Comparison of ENCODE assay signal across 13 mouse cellular contexts in the genomic region with DNA sequence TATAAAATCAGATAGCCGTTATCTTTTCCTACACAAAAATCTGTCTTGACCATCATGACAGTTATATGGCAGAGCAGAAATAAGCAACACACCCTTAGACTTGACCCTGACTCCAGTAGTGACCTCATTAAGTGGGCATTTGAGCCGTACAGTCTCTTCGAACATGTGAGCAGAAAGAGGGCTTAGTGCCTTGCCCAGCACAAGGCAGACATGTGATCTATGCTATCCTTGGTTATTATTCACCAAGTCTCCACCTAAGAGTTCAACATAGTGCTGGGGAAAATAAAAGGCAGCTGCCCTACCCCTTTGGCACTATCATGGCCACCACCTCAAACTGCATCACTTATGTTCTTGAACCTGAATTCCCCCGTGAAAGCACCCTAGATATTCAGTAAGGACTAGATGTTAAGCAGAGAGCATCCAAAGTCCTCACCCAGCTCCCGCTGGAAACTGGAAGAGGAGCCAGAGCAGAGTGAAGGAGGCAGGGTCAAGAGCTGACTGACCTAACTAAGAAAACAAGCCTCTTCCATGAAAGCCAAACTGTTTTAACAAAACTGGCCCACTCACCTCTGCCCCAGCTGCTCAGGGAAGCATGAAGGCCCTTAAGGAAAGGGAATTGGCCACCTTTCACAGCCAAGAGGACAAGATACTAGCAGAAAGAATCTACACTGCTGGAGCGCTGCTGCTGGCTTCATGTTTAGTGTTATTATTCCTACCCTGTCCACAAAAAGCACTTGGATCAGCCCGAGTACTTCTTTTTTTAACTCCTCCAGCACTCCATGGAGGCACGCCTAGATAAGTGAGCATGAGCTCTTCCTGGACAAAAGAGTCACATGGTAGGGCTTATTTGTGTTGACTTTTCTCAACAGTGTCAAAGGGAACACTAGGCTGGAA. TPM values are rescaled to one million over a fixed set of nuclear protein-coding genes. Genes with fewer than 3 reads are reported as not detected.
DNase-seq lines count a peak whose midpoint lies in the region; ATAC-seq and TF ChIP-seq lines count a peak whose summit lies in the region.
"Had no signal": no experiment of that assay in that cellular context is flagged by ENCODE, and none has a peak within 500 bp of the region (broad histone marks: within the 10 kb centered on the region; RNA-seq: fewer than 3 reads in every experiment).

No protein-coding gene starts in this region.

- no peak for TF ChIP-seq POLR2A in kidney, adult 2 months (IDR thresholded peaks at IDR 0.05; ENCODE audit: low read depth, low read length)

- H3K36me3 ChIP-seq in intestine, embryonic 15.5 days, result no peaks in the 10 kb centered on the region
- H3K36me3 ChIP-seq in intestine, embryonic 16.5 days (ENCODE audit: control insufficient read depth, insufficient read depth, low read length), result no peaks in the 10 kb centered on the region
- H3K36me3 ChIP-seq in heart, embryonic 10.5 days, result 0 out of 2 replicates have a peak, but pooled peaks cover under 1% of the 10 kb centered on the region
- no peaks in the 10 kb centered on the region for H3K36me3 ChIP-seq in kidney, adult 2 months (ENCODE audit: control insufficient read depth, insufficient read depth, low read length)
- H3K36me3 ChIP-seq in stomach, embryonic 16.5 days (ENCODE audit: control insufficient read depth, insufficient read depth, low read length), result no peaks in the 10 kb centered on the region
- H3K36me3 ChIP-seq: hindbrain, embryonic 15.5 days; midbrain, embryonic 13.5 days; stomach, embryonic 15.5 days had no signal

- ATAC-seq in intestine, embryonic 15.5 days, result 0 out of 2 replicates have a peak, but pooled peaks have one; percentile 15
- no peak for ATAC-seq in intestine, embryonic 16.5 days
- ATAC-seq in stomach, embryonic 16.5 days (ENCODE audit: insufficient read depth, low FRiP score), result peak; percentile 24; the same call in 1 of the 2 replicates
- ATAC-seq: forebrain, embryonic 14.5 days; liver, postnatal 0 days; midbrain, embryonic 13.5 days had no signal

- no peak overlapping the region for H3K4me3 ChIP-seq in intestine, embryonic 15.5 days (replicated peaks)
- H3K4me3 ChIP-seq in intestine, embryonic 16.5 days (ENCODE audit: low read length), result no peak overlapping the region
- H3K4me3 ChIP-seq in heart, embryonic 10.5 days, result no peak overlapping the region
- H3K4me3 ChIP-seq in kidney, adult 2 months (ENCODE audit: insufficient read depth, low read depth, low read length), result no peak overlapping the region
- no peak overlapping the region for H3K4me3 ChIP-seq in stomach, embryonic 16.5 days (replicated peaks; ENCODE audit: low read length)
- H3K4me3 ChIP-seq: hindbrain, embryonic 15.5 days; midbrain, embryonic 13.5 days; stomach, embryonic 15.5 days had no signal

- TF ChIP-seq CTCF in kidney, adult 2 months (conservative IDR thresholded peaks at IDR 0.05; ENCODE audit: insufficient read depth, insufficient read length, low read depth, low read length), result no peak

- no peaks in the 10 kb centered on the region for H3K9me3 ChIP-seq in intestine, embryonic 15.5 days
- H3K9me3 ChIP-seq in intestine, embryonic 16.5 days (ENCODE audit: control insufficient read depth, low read length), result no peaks in the 10 kb centered on the region
- H3K9me3 ChIP-seq in heart, embryonic 10.5 days, result no peaks in the 10 kb centered on the region
- H3K9me3 ChIP-seq in stomach, embryonic 16.5 days (replicated peaks; ENCODE audit: control insufficient read depth, low read length), result no peaks in the 10 kb centered on the region
- H3K9me3 ChIP-seq: hindbrain, embryonic 15.5 days; midbrain, embryonic 13.5 days; stomach, embryonic 15.5 days had no signal

- no peak for DNase-seq in heart, embryonic 10.5 days (ENCODE audit: low spot score)
- DNase-seq in kidney, adult 2 months, result peak; percentile 88
- DNase-seq in urinary bladder, postnatal 14 days (ENCODE audit: low spot score), result no peak
- no peak for DNase-seq in left cerebral cortex, adult 8-10 months (ENCODE audit: low spot score in 2 of 2)
- no peak for DNase-seq in right cerebral cortex, postnatal 36 days (ENCODE audit: low spot score in 2 of 2)
- DNase-seq: liver, postnatal 0 days had no signal

- no peaks in the 10 kb centered on the region for H3K27me3 ChIP-seq in intestine, embryonic 15.5 days (replicated peaks)
- no peaks in the 10 kb centered on the region for H3K27me3 ChIP-seq in intestine, embryonic 16.5 days (replicated peaks; ENCODE audit: control insufficient read depth, insufficient read depth, low read length)
- no peaks in the 10 kb centered on the region for H3K27me3 ChIP-seq in heart, embryonic 10.5 days (ENCODE audit: insufficient read depth, poor library complexity, severe bottlenecking)
- H3K27me3 ChIP-seq in kidney, adult 2 months (replicated peaks; ENCODE audit: control insufficient read depth, insufficient read depth, low read length), result no peaks in the 10 kb centered on the region
- no peaks in the 10 kb centered on the region for H3K27me3 ChIP-seq in stomach, embryonic 16.5 days (ENCODE audit: control insufficient read depth, insufficient read depth, low read length)
- H3K27me3 ChIP-seq: hindbrain, embryonic 15.5 days; midbrain, embryonic 13.5 days; stomach, embryonic 15.5 days had no signal

- WGBS in intestine, embryonic 15.5 days, result 51% methylated on average over 8 of the region's 8 CpGs
- 63% methylated on average over 8 of the region's 8 CpGs for WGBS in intestine, embryonic 16.5 days
- 48% methylated on average over 8 of the region's 8 CpGs for WGBS in heart, embryonic 10.5 days
- 36% methylated on average over 8 of the region's 8 CpGs for WGBS in kidney, adult 2 months
- WGBS in stomach, embryonic 16.5 days, result 57% methylated on average over 8 of the region's 8 CpGs

- H3K9ac ChIP-seq in intestine, embryonic 15.5 days, result no peak overlapping the region
- H3K9ac ChIP-seq in intestine, embryonic 16.5 days (ENCODE audit: low read depth, low read length), result no peak overlapping the region
- H3K9ac ChIP-seq in stomach, embryonic 16.5 days (ENCODE audit: low read length), result no peak overlapping the region
- H3K9ac ChIP-seq: hindbrain, embryonic 15.5 days; liver, postnatal 0 days; midbrain, embryonic 13.5 days; stomach, embryonic 15.5 days had no signal

- H3K4me1 ChIP-seq in intestine, embryonic 15.5 days (replicated peaks), result no peaks in the 10 kb centered on the region; the same call in 1 of the 2 replicates
- peaks cover 6% of the 10 kb centered on the region; the same call in 1 of the 2 replicates for H3K4me1 ChIP-seq in intestine, embryonic 16.5 days (ENCODE audit: control insufficient read depth, insufficient read depth, low read length)
- H3K4me1 ChIP-seq in heart, embryonic 10.5 days, result peaks cover 23% of the 10 kb centered on the region
- H3K4me1 ChIP-seq in kidney, adult 2 months (ENCODE audit: control insufficient read depth, insufficient read depth, low read length), result peaks cover 13% of the 10 kb centered on the region; the same call in 1 of the 2 replicates
- H3K4me1 ChIP-seq in stomach, embryonic 16.5 days (ENCODE audit: control insufficient read depth, insufficient read depth, low read length), result peaks cover 4% of the 10 kb centered on the region; the same call in 1 of the 2 replicates
- H3K4me1 ChIP-seq: hindbrain, embryonic 15.5 days; midbrain, embryonic 13.5 days had no signal

- H3K27ac ChIP-seq in intestine, embryonic 15.5 days, result no peak overlapping the region
- H3K27ac ChIP-seq in intestine, embryonic 16.5 days (ENCODE audit: low read length), result no peak overlapping the region
- peak overlapping the region; percentile 82 for H3K27ac ChIP-seq in heart, embryonic 10.5 days
- peak overlapping the region; percentile 9; the same call in 1 of the 2 replicates for H3K27ac ChIP-seq in kidney, adult 2 months (ENCODE audit: insufficient read depth, low read depth, low read length)
- H3K27ac ChIP-seq in stomach, embryonic 16.5 days (ENCODE audit: low read length), result no peak overlapping the region
- H3K27ac ChIP-seq: hindbrain, embryonic 15.5 days; midbrain, embryonic 13.5 days; stomach, embryonic 15.5 days had no signal

- no peak overlapping the region for H3K4me2 ChIP-seq in intestine, embryonic 15.5 days (replicated peaks)
- no peak overlapping the region for H3K4me2 ChIP-seq in intestine, embryonic 16.5 days (ENCODE audit: low read depth, low read length)
- H3K4me2 ChIP-seq in stomach, embryonic 16.5 days (ENCODE audit: low read depth, low read length), result no peak overlapping the region
- H3K4me2 ChIP-seq: hindbrain, embryonic 15.5 days; midbrain, embryonic 13.5 days; stomach, embryonic 15.5 days had no signal

RNA-seq across cellular contexts. Expression of gene Large1, which starts 40.4 kb away (rescaled TPM):
- 5.8 and 6.5 TPM in 2 replicates for polyA plus RNA-seq in intestine, embryonic 15.5 days (2015; fragmentation: Nextera tagmentation; extraction: Ambion mirVana)
- 4.6 and 5.0 TPM in 2 replicates for polyA plus RNA-seq in intestine, embryonic 16.5 days (2015; fragmentation: Nextera tagmentation; extraction: Ambion mirVana)
- polyA plus RNA-seq in heart, embryonic 10.5 days (2016; fragmentation: Nextera tagmentation; extraction: Ambion mirVana), result 6.1 and 7.5 TPM in 2 replicates
- 8.3 and 9.1 TPM in 2 replicates for polyA plus RNA-seq in kidney, adult 2 months (2012; rRNA removed)
- 4.9 and 5.4 TPM in 2 replicates for polyA plus RNA-seq in stomach, embryonic 16.5 days (2015; fragmentation: Nextera tagmentation; extraction: Ambion mirVana)
- total RNA-seq in left cerebral cortex, adult 8-10 months (2022), result 100 to 1,000 TPM; 119 to 146 (median 132) TPM

Comparison
In these comparisons a context has a peak if more than half of its experiments do, and no peak if none do; other contexts are left out.
1. H3K27ac ChIP-seq: peak in heart, embryonic 10.5 days (single experiment) and kidney, adult 2 months (single experiment); none in intestine, embryonic 15.5 days (single experiment), intestine, embryonic 16.5 days (single experiment) and stomach, embryonic 16.5 days (single experiment).